Mouse (Mus musculus) thymus, postnatal 10 days (tissue): ENCODE results near the gene Nectin2.
"Not testable (repeated sequence)": the region's sequence is repeated elsewhere in the genome, so short reads cannot be mapped to it uniquely, and the experiment has no call there.

Experiments used
- DNase-seq, 2 experiments: peaks; one replicate each; pipeline ENCODE4 v3.0.0; 2021; ENCODE audit warnings: low spot score in 2 of 2

Nectin2 gene

DNA sequence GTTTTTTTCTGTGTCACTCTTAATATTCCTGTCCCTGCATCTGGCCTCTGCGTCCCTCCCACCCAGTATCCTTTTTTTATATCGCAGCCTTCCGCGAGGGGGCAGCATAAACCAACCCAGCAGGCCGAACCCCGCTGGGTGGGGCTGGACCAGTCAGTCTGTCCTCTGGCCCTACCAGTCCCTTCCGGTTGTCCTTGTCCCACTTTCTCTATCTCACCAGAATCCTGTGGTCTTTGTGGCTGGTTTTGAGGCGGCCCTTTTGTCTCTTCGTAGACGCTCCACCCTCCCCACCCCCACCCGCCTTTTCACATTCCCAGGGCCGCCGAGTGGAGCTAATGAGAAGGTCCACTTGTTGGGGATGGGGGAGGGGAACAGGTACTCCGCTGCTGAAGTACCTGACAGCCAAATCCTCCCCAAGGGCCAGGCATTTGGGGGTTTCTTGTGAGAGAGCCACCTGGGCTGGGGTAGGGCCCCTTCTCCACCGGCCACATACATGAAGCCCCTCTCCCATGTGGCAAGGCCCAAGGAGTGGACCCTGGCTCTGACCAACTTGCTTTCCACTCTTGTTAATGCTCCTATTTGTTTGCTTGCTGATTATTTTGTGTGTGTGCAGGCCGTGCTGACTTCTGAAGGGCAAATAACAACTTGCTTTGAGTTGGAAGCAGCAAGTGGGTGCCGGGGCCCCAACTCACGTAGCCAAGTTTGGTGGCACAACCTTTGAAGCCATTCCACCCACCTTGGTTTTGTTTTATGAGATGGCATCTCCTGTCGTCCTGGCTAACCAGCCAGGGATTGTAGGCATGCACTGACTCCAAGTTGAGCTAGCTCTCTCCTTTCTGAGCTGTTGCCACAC, at the start of gene Nectin2:
Gene Nectin2, minus strand, starts transcription at position 267 of the 853 bp plus-strand sequence.
- peak; percentile 25 to 46 for DNase-seq

DNA sequence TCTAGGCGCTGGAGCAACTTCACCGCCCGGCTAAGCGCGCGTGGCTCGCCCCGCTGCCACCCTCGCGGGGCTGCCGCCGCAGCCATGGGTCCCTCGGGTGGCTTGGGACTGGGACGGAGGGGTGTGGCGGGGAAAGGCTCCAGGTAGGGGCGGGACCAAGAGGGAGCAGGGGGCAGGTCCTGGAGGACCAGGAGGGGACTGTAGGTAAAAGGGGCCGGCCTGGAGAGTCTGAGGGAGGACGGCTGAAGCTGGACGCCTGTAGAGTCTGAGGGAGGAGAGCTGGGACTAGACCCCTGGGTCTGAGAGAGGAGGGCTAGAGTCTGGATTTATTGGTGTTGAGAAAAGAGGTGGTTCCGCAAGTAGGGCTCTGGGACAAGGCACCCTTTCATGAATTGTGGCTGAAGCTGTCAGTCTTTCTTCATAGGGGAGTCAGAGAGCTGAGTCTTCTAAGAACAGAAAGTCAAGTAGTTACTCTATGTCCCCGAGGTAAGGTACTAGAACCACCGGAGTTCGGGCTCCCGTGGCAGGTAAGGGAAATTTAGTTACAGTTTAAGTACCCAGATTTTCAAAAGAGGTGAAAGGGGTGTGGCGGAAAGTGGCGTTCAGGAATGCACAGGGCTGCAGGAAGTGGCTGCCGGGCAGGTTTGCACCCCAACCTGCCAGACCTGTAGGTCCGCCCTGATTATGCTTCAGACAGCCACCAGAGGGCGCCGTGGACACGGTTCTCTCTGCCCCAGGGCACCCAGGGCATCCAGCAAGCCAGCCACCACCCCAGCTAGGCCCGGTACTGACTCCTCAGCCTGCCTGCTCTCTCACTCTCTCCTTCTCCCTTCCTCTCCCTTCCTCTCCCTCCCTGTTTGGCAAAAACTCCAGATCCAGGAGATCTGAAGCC, 46.7 kb upstream of the Nectin2 start, which contains the start of gene Cblc:
Gene Cblc, minus strand, starts transcription at position 113 of the 892 bp plus-strand sequence.
- peak; percentile 80 to 92 for DNase-seq

DNA sequence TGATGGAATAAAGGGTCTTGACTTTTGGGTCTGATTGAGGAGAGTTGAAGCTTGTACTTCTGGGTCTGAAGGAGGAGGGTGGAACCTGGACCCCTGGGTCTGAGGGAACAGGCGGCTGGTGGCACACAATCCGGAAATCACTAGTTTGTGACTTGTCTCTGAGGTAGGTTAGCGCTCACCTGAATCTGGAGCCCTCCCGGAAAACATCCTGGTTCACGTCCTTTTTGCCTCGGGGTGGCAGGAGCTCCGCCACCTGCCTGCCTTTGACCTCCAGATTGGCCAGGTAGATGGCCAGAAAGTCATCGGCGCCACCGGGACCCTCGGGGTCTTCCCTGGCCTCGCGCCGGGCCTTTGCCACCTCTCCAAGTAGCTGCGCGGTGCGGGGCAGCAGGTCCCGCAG, 46.0 kb upstream of the Nectin2 start:
- DNase-seq, result no peak

DNA sequence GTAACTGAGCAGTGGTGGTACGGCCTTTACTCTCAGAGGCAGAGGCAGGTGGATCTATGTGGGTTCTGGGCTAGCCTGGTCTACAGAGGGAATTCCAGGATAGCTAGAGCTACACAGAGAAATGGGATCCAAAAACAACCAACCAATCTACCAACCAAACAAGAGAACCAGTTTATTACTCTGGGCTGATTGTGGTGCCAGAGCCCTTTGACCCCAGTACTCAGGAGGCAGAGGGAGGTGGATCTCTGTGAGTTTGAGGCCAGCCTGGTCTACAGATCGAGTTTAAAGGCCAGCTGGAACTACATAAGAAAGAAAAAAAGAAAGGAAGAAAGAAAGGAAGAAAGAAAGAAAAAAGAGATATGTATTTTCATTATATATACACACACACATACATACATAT, 45.0 kb upstream of the Nectin2 start:
- no peak for DNase-seq

DNA sequence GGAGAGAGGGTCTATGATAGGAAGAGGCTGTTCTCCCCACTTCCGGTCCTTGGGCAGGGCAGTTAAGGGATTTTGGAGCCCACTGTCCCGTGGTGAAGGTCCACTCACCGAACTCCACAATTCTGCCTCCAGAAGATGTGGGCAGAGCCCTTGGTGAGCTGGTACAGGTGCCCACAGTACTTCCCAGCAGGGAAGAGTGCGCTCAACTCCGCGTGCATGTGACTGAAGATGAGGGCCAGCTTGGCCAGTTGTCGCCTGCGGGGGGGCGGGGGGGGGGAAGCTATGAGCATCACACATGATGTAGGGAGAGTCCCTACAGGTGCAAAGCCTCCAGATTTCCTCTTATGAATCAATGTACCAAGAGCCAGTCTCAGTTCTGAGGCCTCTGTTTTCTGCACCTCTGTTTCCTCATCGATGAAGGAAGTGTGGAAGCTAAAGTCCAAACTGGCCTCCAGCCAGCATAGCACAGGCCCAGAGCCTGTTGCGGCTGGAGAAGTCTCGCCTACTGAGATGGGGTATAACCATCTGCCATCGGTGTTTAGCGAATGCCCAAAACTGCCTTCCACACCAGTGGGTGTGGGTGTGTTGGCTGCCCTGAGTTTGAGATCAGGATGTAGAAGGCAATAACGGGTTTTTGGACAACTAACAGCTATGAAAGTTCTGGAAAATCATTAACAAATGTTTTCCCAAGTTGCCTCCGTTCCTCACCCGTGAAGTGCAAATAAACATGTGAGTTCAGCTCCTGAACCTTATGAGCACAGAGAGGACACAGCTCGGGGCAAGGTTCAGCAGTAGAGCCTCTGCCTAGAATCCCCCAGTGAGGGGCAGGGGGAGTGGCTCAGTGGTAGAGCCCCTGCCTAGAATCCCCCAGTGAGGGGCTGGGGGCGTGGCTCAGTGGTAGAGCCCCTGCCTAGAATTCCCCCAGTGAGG, 42.7 kb upstream of the Nectin2 start:
- no peak for DNase-seq

DNA sequence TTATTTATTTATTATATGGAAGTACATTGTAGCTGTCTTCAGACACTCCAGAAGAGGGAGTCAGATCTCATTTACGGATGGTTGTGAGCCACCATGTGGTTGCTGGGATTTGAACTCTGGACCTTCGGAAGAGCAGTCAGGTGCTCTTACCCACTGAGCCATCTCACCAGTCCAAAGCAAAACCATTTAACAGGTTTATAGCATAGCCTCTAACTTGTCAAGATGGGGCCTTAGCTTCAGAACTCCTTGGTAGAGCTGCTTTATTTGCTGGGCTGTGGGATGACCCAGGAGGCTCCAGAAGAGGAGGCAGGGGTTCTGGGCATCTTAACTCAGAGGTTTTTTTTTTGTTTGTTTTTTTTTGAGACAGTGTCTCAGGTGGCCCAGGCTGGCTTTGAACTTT, 41.2 kb upstream of the Nectin2 start:
- not testable (repeated sequence) for DNase-seq

DNA sequence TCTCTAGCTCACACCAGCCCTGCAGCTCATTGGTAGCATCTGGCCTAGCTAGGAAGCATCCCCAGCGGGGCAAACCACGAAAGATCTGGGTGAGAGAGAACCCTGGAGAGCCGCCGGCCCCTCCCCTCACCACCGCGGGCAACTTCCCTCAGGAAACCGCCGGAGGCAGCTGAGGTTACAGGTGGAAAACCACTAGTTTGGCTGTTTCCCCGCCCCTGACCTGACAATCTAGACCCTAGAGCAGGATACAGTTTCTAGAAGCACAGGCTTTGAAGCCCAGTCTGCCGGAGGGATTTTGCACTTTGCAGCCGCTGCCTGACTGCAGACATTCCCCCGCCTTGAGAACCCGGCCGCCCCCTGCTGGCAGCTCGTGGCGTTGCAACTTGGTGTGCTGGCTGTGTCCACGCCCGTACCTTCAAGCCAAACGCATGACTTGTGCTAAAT, 39.6 kb upstream of the Nectin2 start:
- DNase-seq, result peak; percentile 83 to 95

DNA sequence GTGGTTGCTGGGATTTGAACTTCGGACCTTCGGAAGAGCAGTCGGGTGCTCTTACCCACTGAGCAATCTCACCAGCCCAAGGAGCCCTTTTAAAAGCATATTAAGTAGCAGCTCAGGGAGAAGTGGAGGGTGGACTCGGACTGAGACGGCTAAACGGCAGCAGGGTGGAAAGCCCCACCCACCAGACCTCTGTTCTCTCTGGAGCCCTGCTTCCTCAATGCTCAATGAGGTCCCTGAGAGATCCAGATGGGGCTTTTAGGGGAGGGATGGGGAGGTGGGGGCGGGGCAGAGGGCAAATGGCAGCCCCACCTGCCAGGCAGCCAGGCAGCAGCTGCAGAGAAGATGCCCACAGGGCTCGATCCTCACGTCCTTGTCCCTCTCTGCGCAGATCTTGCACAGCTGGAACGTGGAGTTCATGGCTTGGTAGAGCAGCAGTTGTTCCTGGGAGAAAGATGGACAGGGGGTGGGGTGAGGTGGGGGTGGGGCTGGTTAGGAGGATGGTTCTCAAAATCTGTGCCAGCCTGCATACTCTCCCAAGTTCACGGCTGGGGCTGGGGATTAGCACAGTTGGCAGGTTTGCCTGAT, 35.7 kb upstream of the Nectin2 start:
- no peak for DNase-seq

DNA sequence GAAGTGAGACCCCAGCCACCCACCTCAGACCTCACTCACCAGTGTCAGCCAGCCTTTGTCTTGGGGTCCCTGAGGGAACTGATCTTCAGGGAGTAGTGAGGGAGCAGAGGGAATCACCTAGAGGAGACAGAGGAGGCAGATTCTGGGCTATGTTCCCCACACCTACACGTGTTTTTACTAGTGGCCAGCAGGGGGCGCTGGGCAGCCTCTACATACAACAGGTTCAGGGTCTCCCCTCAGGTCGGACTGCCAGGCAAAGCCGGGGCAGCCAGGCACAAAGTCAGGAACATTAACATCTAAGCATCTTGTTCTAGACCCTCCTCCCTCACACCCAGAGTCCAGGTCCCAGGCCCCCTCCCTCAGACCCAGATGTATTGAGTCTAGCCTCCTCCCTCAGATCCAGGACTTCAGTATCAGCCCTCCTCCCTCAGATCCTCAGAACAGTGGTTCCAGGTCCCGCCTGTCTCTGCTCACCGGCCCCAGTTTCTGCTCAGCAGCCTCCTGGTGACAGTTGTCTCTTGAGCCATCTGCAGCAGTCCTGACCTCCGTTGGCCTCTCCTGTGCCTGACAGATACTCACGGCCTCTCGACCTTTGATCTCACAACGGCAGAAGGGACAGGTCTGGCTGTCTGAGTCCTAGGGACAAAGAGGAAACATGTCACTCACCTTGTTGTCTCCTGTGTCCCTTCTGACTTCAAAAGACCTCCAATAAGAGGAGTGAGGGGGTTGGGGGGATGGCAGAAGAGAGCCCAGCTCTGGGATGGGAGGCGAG, 34.7 kb upstream of the Nectin2 start:
- DNase-seq, result peak in 1 of 2 experiments; percentile 26

DNA sequence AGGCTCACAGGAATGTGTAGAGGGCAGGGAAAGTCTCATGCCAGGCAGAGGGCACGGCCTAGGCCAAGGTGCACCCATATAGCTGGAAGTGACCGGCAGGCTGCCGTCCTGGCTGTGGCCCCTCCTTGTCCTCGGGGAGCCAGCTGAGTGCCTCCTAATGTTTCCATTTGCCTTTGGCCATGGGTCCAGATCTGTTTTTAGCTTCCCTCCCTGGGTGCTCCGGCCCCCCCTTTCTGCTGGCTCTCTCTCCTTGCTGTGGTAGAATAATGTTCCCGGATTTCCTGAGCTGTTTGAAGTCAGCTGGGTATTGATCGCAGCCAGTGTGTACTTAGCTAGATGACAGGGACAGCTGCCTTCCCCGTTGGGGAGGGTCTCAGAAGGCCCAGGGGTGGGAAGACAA, 33.3 kb upstream of the Nectin2 start:
- DNase-seq, result no peak

DNA sequence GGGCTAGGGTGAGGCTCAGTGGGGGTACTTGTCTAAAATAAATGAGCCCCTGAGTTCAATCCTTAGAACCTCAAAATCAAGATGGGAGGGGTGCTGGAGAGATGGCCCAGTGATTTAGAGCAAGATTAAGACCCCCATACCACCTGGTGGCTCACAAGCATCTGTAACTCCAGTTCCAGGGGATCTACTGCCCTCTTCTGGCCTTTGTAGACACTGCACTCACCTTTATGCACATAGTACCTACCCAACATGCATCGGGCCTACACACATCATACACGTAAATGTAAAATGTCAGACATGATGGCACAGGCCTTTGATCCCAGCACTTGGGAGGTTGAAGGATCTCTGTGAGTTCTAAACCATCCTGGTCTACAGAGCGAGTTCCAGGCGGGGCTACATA, 32.4 kb upstream of the Nectin2 start:
- DNase-seq, result no peak

DNA sequence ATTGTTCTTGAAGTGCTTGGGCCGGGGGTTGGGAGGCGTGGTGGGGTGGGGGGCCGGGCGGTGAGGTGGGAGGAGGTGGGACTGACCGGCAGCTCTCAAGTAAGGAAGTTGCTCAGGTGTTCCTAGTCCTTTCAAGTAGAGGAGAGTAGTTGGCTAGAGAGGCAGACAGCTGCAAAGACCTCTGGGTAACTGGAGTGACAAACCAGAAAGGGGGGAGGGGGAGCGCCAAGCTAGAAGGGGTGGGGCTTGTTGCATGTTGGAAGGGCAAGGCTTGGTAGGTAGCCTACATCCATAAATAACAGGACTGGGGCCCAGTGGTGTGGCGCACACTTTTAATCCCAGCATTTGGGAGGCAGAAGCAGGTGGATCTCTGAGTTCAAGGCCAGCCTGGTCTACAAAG, 31.5 kb upstream of the Nectin2 start:
- DNase-seq, result no peak

DNA sequence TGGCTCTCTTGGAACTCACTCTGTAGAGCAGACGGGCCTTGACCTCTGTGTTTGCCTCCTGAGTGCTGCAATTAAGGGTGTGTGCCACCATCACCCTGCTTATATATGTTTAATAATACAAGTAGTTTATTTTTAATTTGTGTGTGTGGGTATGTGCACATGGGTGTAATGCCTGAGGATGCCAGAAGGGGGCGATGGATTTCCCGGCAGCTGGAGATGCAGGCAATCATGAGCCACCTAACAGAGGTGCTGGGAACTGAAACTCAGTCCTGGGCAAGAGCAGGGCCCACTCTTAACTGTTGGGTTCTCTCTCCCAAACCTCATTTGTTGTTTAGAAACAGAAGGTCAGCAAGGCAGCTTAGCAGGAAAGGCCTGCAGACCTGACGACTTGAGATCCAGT, 29.6 kb upstream of the Nectin2 start:
- DNase-seq, result no peak

DNA sequence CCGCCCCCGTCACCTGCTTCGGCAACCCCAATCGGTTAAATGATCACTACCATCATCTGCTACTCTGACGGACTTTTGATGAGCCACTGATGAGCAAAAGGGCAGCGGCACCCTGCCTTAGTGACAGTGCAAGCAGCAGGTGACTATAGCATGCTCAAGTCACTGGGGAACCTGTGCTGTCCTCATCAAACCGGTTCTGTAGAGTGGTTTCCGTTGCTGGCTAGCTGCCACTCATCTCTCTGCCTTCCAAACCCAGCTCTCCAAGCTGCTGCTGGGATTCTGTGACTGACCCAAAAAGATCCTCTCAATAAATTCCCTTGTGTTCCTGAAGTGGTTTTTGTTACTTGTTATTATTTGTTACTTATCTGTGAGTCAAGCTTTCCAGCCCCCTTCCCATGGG, 28.4 kb upstream of the Nectin2 start:
- DNase-seq, result no peak

DNA sequence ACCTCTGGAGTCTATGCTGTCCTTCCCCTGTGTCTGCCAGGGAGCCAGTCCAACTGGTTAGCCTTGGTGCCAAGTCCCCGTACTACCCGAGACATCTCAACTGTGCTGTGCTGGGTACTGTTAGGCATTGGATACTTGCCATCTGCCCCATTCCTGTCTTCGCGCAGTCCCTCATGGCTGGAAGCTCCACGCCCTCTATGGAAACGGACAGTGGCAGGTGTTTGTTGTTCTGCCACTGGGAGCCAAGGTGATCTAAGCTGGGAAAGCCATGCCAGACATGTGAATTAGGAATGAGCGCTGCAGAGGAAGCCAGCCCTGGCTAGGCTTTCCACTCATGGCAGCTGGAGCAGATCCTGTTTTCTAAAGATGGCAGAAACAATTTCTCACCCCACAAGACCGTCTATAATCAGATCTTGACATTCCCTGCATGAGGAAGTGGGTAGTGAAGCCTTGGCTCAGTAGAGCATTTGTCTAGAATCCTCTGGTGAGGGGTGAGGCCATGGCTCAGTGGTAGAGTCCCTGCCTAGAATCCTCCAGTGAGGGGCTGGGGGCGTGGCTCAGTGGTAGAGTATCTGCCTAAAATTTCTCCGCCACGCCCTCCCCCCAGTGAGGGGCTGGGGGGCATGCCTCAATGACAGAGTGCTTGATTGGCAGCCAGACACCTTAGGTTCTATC, 26.9 kb upstream of the Nectin2 start:
- no peak for DNase-seq

DNA sequence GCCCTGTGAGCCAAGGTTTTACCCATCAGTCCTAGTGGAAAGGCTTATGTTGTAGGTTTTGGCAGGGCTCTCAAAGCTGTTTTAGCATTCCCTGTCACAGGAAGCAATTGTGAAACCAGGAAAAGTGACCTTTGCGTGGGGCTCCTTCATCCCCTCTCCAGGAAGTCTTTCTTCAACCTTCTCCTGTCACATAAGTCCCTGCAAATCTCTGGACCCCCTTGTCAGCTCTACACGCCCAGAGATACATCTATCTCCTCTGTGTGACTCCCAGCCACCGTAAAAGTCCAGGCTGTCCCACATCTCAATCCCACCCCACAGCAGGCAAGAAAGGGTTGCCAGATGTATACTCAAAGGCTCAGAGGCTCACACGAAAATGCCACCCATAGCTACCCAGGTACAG, 21.4 kb upstream of the Nectin2 start:
- DNase-seq, result no peak

DNA sequence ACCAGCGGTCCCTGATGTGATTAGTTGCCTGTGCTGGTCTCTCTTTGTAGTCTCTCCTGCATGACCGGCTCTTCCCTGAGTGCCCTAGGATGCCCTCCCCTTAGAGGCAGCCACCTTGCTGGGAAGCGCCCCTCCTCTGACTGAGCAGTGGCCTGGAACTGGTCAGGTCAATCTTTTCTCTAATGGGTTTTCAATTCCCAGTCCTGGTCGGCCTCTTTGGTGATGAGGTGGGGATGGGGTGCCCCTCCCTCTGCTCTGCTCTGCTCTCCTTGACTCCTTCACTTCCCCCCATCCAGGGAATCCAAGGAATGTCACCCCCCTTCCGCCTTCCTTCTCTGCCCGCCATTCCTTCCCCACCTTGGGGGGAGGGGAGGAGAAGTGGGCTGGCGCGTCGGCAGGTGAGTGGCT, 20.7 kb upstream of the Nectin2 start, which contains the start of gene Bcam:
Gene Bcam, minus strand, starts transcription at position 33 of the 408 bp plus-strand sequence.
- DNase-seq, result no peak

DNA sequence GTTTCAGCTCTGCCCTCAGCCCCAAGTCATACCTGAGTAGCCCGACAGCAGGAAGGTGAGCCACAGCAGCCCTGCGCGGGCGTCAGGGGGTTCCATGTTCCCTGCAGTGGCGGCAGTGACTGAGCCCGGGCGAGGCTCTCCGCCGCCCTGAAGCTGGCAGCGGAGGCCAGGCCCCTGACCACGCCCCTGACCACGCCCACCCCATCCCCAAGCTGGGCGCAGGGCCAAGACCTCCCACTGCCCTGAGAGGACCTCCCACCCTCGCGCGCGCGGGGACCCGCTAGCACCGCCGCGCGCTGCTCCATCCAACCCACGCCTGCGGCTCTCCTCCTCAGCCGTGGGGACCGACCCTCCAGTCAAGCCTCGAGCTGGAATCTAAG, 20.1 kb upstream of the Nectin2 start:
- peak; percentile 42 to 57 for DNase-seq
